In genomic region chr7:143548976-143549457, GRCm38 (mm10) we compare ENCODE assay signal across 8 mouse cellular contexts. TPM values are rescaled to one million over a fixed set of nuclear protein-coding genes. Genes with fewer than 3 reads are reported as not detected.
DNase-seq lines count a peak whose midpoint lies in the region; ATAC-seq and TF ChIP-seq lines count a peak whose summit lies in the region.

Gene Nap1l4 (minus strand): TSS chr7:143549106.

- DNase-seq in 416B (ENCODE audit: low read depth) = peak; percentile 100
- DNase-seq in heart, adult 8-10 months (ENCODE audit: low spot score) = peak; percentile 100
- peak; percentile 100 for DNase-seq in kidney, adult 9 months
- peak; percentile 100 for DNase-seq in limb, embryonic 14.5 days (ENCODE audit: low spot score)
- peak; percentile 100 for DNase-seq in midbrain, postnatal 0 days (ENCODE audit: low spot score)
- peak; percentile 96 to 98 for DNase-seq in spleen, postnatal 14 days (ENCODE audit: low spot score in 2 of 2)

- H3K4me1 ChIP-seq in bone marrow, adult 2 months (ENCODE audit: control insufficient read depth, insufficient read depth, low read length) = no peaks in the 10 kb centered on the region; the same call in 1 of the 2 replicates
- peaks cover 26% of the 10 kb centered on the region for H3K4me1 ChIP-seq in embryonic facial prominence, embryonic 15.5 days
- peaks cover 9% of the 10 kb centered on the region; the same call in 1 of the 2 replicates for H3K4me1 ChIP-seq in limb, embryonic 14.5 days (ENCODE audit: control insufficient read depth, insufficient read depth, low read length)
- H3K4me1 ChIP-seq in midbrain, postnatal 0 days (ENCODE audit: insufficient read depth, low read length) = 0 out of 2 replicates have a peak, but pooled peaks cover 3% of the 10 kb centered on the region

- H3K4me3 ChIP-seq in bone marrow, adult 2 months (replicated peaks; ENCODE audit: control insufficient read depth, low read depth, low read length) = peak within 1 kb of the TSS; percentile 91
- H3K4me3 ChIP-seq in embryonic facial prominence, embryonic 15.5 days (replicated peaks) = peak within 1 kb of the TSS; percentile 97
- peak within 1 kb of the TSS; percentile 53 for H3K4me3 ChIP-seq in limb, embryonic 14.5 days (replicated peaks; ENCODE audit: low read length)
- peak within 1 kb of the TSS; percentile 82 for H3K4me3 ChIP-seq in midbrain, postnatal 0 days (ENCODE audit: low read depth, low read length)

- H3K36me3 ChIP-seq in embryonic facial prominence, embryonic 15.5 days = 0 out of 2 replicates have a peak, but pooled peaks cover 2% of the 10 kb centered on the region
- no peaks in the 10 kb centered on the region for H3K36me3 ChIP-seq in limb, embryonic 14.5 days (ENCODE audit: control insufficient read depth, insufficient read depth, low read length)
- H3K36me3 ChIP-seq in midbrain, postnatal 0 days (ENCODE audit: insufficient read depth, low read length) = peaks cover 2% of the 10 kb centered on the region; the same call in 1 of the 2 replicates

- WGBS in bone marrow, adult 2 months = under 1% methylated on average over 40 of the region's 43 CpGs
- WGBS in embryonic facial prominence, embryonic 15.5 days = under 1% methylated on average over 43 of the region's 43 CpGs
- WGBS in limb, embryonic 14.5 days = under 1% methylated on average over 42 of the region's 43 CpGs
- WGBS in midbrain, postnatal 0 days = 2% methylated on average over 43 of the region's 43 CpGs

- no peaks in the 10 kb centered on the region for H3K9me3 ChIP-seq in embryonic facial prominence, embryonic 15.5 days (replicated peaks)
- no peaks in the 10 kb centered on the region for H3K9me3 ChIP-seq in limb, embryonic 14.5 days (ENCODE audit: control insufficient read depth, low read length)
- H3K9me3 ChIP-seq in midbrain, postnatal 0 days (ENCODE audit: low read length) = no peaks in the 10 kb centered on the region

- ATAC-seq in embryonic facial prominence, embryonic 15.5 days (ENCODE audit: insufficient number of reproducible peaks, low FRiP score, low TSS enrichment, low read depth) = peak; percentile 100
- ATAC-seq in limb, embryonic 14.5 days (ENCODE audit: low FRiP score, low read depth) = peak; percentile 99
- ATAC-seq in midbrain, postnatal 0 days (ENCODE audit: low FRiP score) = peak; percentile 100

- no peak for TF ChIP-seq CTCF in bone marrow, adult 2 months (IDR thresholded peaks at IDR 0.05; ENCODE audit: control insufficient read depth, insufficient read depth, low read length)
- no peak for TF ChIP-seq CTCF in midbrain, postnatal 0 days (IDR thresholded peaks at IDR 0.05)

- no peaks in the 10 kb centered on the region for H3K27me3 ChIP-seq in embryonic facial prominence, embryonic 15.5 days
- no peaks in the 10 kb centered on the region for H3K27me3 ChIP-seq in limb, embryonic 14.5 days (ENCODE audit: control insufficient read depth, insufficient read depth, low read length)
- no peaks in the 10 kb centered on the region for H3K27me3 ChIP-seq in midbrain, postnatal 0 days (ENCODE audit: insufficient read depth, low read length)

- H3K9ac ChIP-seq in embryonic facial prominence, embryonic 15.5 days = peak within 1 kb of the TSS; percentile 87
- peak within 1 kb of the TSS; percentile 90 for H3K9ac ChIP-seq in limb, embryonic 14.5 days (ENCODE audit: low read depth, low read length, severe bottlenecking)
- H3K9ac ChIP-seq in midbrain, postnatal 0 days (replicated peaks; ENCODE audit: low read length, poor library complexity, severe bottlenecking) = peak within 1 kb of the TSS; percentile 73

- H3K27ac ChIP-seq in bone marrow, adult 2 months (ENCODE audit: control insufficient read depth, insufficient read depth, low read depth, low read length, poor library complexity) = peak within 1 kb of the TSS; percentile 94
- peak within 1 kb of the TSS; percentile 92 for H3K27ac ChIP-seq in embryonic facial prominence, embryonic 15.5 days (replicated peaks)
- H3K27ac ChIP-seq in limb, embryonic 14.5 days (replicated peaks; ENCODE audit: low read depth, low read length) = peak within 1 kb of the TSS; percentile 87
- peak within 1 kb of the TSS; percentile 84 for H3K27ac ChIP-seq in midbrain, postnatal 0 days (ENCODE audit: low read depth, low read length)

- peak within 1 kb of the TSS; percentile 61 for H3K4me2 ChIP-seq in embryonic facial prominence, embryonic 15.5 days (replicated peaks)
- peak within 1 kb of the TSS; percentile 90 for H3K4me2 ChIP-seq in limb, embryonic 14.5 days (replicated peaks; ENCODE audit: low read depth, low read length, severe bottlenecking)
- H3K4me2 ChIP-seq in midbrain, postnatal 0 days (ENCODE audit: low read depth, low read length, poor library complexity, severe bottlenecking) = peak within 1 kb of the TSS; percentile 78

- TF ChIP-seq POLR2A in bone marrow, adult 2 months (IDR thresholded peaks at IDR 0.05; ENCODE audit: borderline replicate concordance, control insufficient read depth, low read depth, low read length) = peak; percentile 78; the same call in 1 of the 2 replicates
- TF ChIP-seq POLR2A in limb, embryonic 14.5 days (IDR thresholded peaks at IDR 0.05; ENCODE audit: borderline replicate concordance, extremely low read depth, insufficient read depth, insufficient read length) = no peak; the same call in 1 of the 2 replicates

RNA-seq across cellular contexts. Expression of gene Nap1l4, which starts in this region (rescaled TPM):
- polyA plus RNA-seq in bone marrow, adult 2 months (2011; ENCODE audit: insufficient read depth, insufficient read length, low replicate concordance, missing spikeins) = 104 and 143 TPM in 2 replicates
- polyA plus RNA-seq in embryonic facial prominence, embryonic 15.5 days (2015; fragmentation: Nextera tagmentation; extraction: Ambion mirVana) = 216 and 218 TPM in 2 replicates
- 100 to 1,000 TPM; 172 to 189 (median 180) TPM for total RNA-seq in heart, adult 8-10 months (2022)
- polyA plus RNA-seq in limb, embryonic 14.5 days (2012; rRNA removed) = 146 and 192 TPM in 2 replicates
- 116 and 121 TPM in 2 replicates for polyA plus RNA-seq in limb, embryonic 14.5 days (2014; fragmentation: Nextera tagmentation; extraction: Ambion mirVana)
- 138 and 173 TPM in 2 replicates for total RNA-seq in midbrain, postnatal 0 days (2014; rRNA removed)
- polyA plus RNA-seq in midbrain, postnatal 0 days (2015; fragmentation: Nextera tagmentation; extraction: Ambion mirVana) = 258 and 263 TPM in 2 replicates

Comparison
In these comparisons a context has a peak if more than half of its experiments do, and no peak if none do; other contexts are left out.
1. Peak in every context shown above with its lines: DNase-seq, ATAC-seq, H3K4me3 ChIP-seq and H3K27ac ChIP-seq.